Mouse (Mus musculus): ENCODE data around the gene Cnnm2.

GRCm38 (mm10) chr19:46885365-46885764, 124.0 kb downstream of the Cnnm2 start:
- no peak for TF ChIP-seq CTCF (IDR thresholded peaks at IDR 0.05)
- TF ChIP-seq EP300 (IDR thresholded peaks at IDR 0.05) = no peak
